Mouse (Mus musculus) thymus, adult 2 months (tissue): ENCODE measurements at regions not wholly inside any gene's neighbourhood (a gene's known extent, or its start where the extent isn't known, plus 50 kb on each side); places are given as distances from the start of the nearest gene placed in this dataset.

Experiments used
- CTCF ChIP-seq: fragments of 200-500 bp; IDR thresholded peaks from 2 replicates; pipeline ENCODE4 v1.5.1; 2012; ENCODE audit warnings: mild to moderate bottlenecking, control low read depth, low read length, moderate library complexity, borderline replicate concordance; ENCODE audit not compliant: control insufficient read depth, poor library complexity, insufficient read depth; ENCODE audit errors: extremely low read depth
- POLR2A ChIP-seq: fragments of 200-500 bp; IDR thresholded peaks from 2 replicates; pipeline ENCODE4 v1.6.1; 2012; ENCODE audit warnings: mild to moderate bottlenecking, low read length, control low read depth, moderate library complexity; ENCODE audit not compliant: control insufficient read depth, poor library complexity, insufficient read depth; ENCODE audit errors: extremely low read depth

GRCm38 (mm10) chr12:112404338-112404737 lies 84.9 kb upstream of the A530016L24Rik start:
- TF ChIP-seq CTCF (no peak), POLR2A (no peak)
